Mouse (Mus musculus) lung, embryonic 15.5 days (tissue): Measurements from ENCODE around the gene Slc7a11. TPM values are rescaled to one million over a fixed set of nuclear protein-coding genes. Genes with fewer than 3 reads are reported as not detected.

Experiments used
- ATAC-seq: fragments of 200-750 bp; cut with Nextera tagmentation; 2 replicates; pipeline ENCODE4 v1.8.0; 2017; ENCODE audit warnings: moderate number of reproducible peaks, borderline replicate concordance; ENCODE audit not compliant: low FRiP score, low TSS enrichment; ENCODE audit errors: extremely low read depth
- H3K27ac ChIP-seq: fragments of 300-500 bp; sonication (generic); 2 replicates; pipeline ENCODE4 v1.5.1; 2015; ENCODE audit warnings: moderate library complexity, mild to moderate bottlenecking, inconsistent platforms
- H3K27me3 ChIP-seq: fragments of 300-500 bp; sonication (generic); 2 replicates; pipeline ENCODE4 v1.6.1; 2015; ENCODE audit warnings: inconsistent platforms
- H3K36me3 ChIP-seq: fragments of 300-500 bp; sonication (generic); 2 replicates; pipeline ENCODE4 v1.6.1; 2015; ENCODE audit warnings: inconsistent platforms
- H3K4me1 ChIP-seq: fragments of 300-500 bp; sonication (generic); 2 replicates; pipeline ENCODE4 v1.6.1; 2015; ENCODE audit warnings: inconsistent platforms
- H3K4me2 ChIP-seq: fragments of 300-500 bp; sonication (generic); 2 replicates; pipeline ENCODE4 v1.6.1; 2015; ENCODE audit warnings: inconsistent platforms, mild to moderate bottlenecking, moderate library complexity
- H3K4me3 ChIP-seq: fragments of 300-500 bp; sonication (generic); 2 replicates; pipeline ENCODE4 v1.5.1; 2015; ENCODE audit warnings: mild to moderate bottlenecking, inconsistent platforms
- H3K9ac ChIP-seq: fragments of 300-500 bp; sonication (generic); 2 replicates; pipeline ENCODE4 v1.6.1; 2015; ENCODE audit warnings: inconsistent platforms
- H3K9me3 ChIP-seq: fragments of 300-500 bp; sonication (generic); 2 replicates; pipeline ENCODE4 v1.6.1; 2016; ENCODE audit warnings: inconsistent platforms
- WGBS: fragments of 180-500 bp; shearing (Covaris S2); methylation state at CpG from one replicate; pipeline ENCODE4 v1.1.7; 2015; 5-methylcytosine and 5-hydroxymethylcytosine counted together
- polyA plus RNA-seq: library from polyadenylated mRNA; unstranded; fragments of >200 nt; fragmentation: Nextera tagmentation; extraction: Ambion mirVana; gene quantifications from 2 replicates; pipeline ENCODE4 v1.2.1, GENCODE M21; 2015

The Slc7a11 gene
- polyA plus RNA-seq, 1 experiment from 2014 or later = 0.15 TPM

GRCm38 (mm10) chr3:50363659-50364058 is 79.8 kb downstream of the Slc7a11 start:
- Histone ChIP-seq H3K9me3 (no peaks in the 10 kb centered on the region), H3K27ac (no peak overlapping the region), H3K9ac (no peak overlapping the region), H3K4me1 (no peaks in the 10 kb centered on the region), H3K36me3 (no peaks in the 10 kb centered on the region), H3K27me3 (no peaks in the 10 kb centered on the region), H3K4me2 (no peak overlapping the region), H3K4me3 (no peak overlapping the region)
- 73% methylated on average over 3 of the region's 3 CpGs for WGBS
- no peak for ATAC-seq

- Histone ChIP-seq H3K27ac (no peak overlapping the region), H3K9me3 (no peaks in the 10 kb centered on the region), H3K27me3 (no peaks in the 10 kb centered on the region), H3K4me1 (0 out of 2 replicates have a peak, but pooled peaks cover 3% of the 10 kb centered on the region), H3K9ac (no peak overlapping the region), H3K4me2 (no peak overlapping the region), H3K4me3 (no peak overlapping the region), H3K36me3 (no peaks in the 10 kb centered on the region)
- ATAC-seq = no peak
- WGBS = 10% methylated on average over 1 of the region's 1 CpGs
Observed at GRCm38 (mm10) chr3:50347081-50347480, 96.3 kb downstream of the Slc7a11 start.

- Histone ChIP-seq H3K36me3 (no peaks in the 10 kb centered on the region), H3K4me1 (0 out of 2 replicates have a peak, but pooled peaks cover 3% of the 10 kb centered on the region), H3K9ac (no peak overlapping the region), H3K9me3 (no peaks in the 10 kb centered on the region), H3K4me3 (no peak overlapping the region), H3K27ac (no peak overlapping the region), H3K27me3 (no peaks in the 10 kb centered on the region), H3K4me2 (no peak overlapping the region)
- WGBS = 73% methylated on average over 1 of the region's 1 CpGs
- ATAC-seq = no peak
Observed at GRCm38 (mm10) chr3:50344411-50344810, 99.0 kb downstream of the Slc7a11 start.

GRCm38 (mm10) chr3:50324524-50324923 is 118.9 kb downstream of the Slc7a11 start:
- no peaks in the 10 kb centered on the region for H3K9me3 ChIP-seq
- no peak overlapping the region for H3K4me3 ChIP-seq
- H3K9ac ChIP-seq = no peak overlapping the region
- H3K27me3 ChIP-seq = no peaks in the 10 kb centered on the region
- no peak for ATAC-seq
- H3K4me1 ChIP-seq = no peaks in the 10 kb centered on the region
- no peak overlapping the region for H3K27ac ChIP-seq
- no peaks in the 10 kb centered on the region for H3K36me3 ChIP-seq
- no peak overlapping the region for H3K4me2 ChIP-seq
- 43% methylated on average over 8 of the region's 8 CpGs for WGBS

- no peaks in the 10 kb centered on the region for H3K9me3 ChIP-seq
- H3K4me2 ChIP-seq = no peak overlapping the region
- H3K4me1 ChIP-seq = no peaks in the 10 kb centered on the region
- WGBS = 88% methylated on average over 7 of the region's 7 CpGs
- H3K4me3 ChIP-seq = no peak overlapping the region
- no peak for ATAC-seq
- no peak overlapping the region for H3K27ac ChIP-seq
- no peaks in the 10 kb centered on the region for H3K36me3 ChIP-seq
- no peak overlapping the region for H3K9ac ChIP-seq
- no peaks in the 10 kb centered on the region for H3K27me3 ChIP-seq
Observed at GRCm38 (mm10) chr3:50323881-50324280, 119.5 kb downstream of the Slc7a11 start.

GRCm38 (mm10) chr3:50320862-50321261 is 122.6 kb downstream of the Slc7a11 start:
- Histone ChIP-seq H3K27me3 (no peaks in the 10 kb centered on the region), H3K4me1 (no peaks in the 10 kb centered on the region), H3K27ac (no peak overlapping the region), H3K36me3 (no peaks in the 10 kb centered on the region), H3K4me3 (no peak overlapping the region), H3K9ac (no peak overlapping the region), H3K4me2 (no peak overlapping the region), H3K9me3 (no peaks in the 10 kb centered on the region)
- ATAC-seq = no peak
- 83% methylated on average over 2 of the region's 2 CpGs for WGBS

GRCm38 (mm10) chr3:50318074-50318473 is 125.3 kb downstream of the Slc7a11 start:
- Histone ChIP-seq H3K4me2 (no peak overlapping the region), H3K36me3 (no peaks in the 10 kb centered on the region), H3K27me3 (no peaks in the 10 kb centered on the region), H3K9ac (no peak overlapping the region), H3K27ac (no peak overlapping the region), H3K4me3 (no peak overlapping the region), H3K9me3 (no peaks in the 10 kb centered on the region), H3K4me1 (no peaks in the 10 kb centered on the region)
- WGBS = 64% methylated on average over 3 of the region's 3 CpGs
- no peak for ATAC-seq

GRCm38 (mm10) chr3:50313816-50314215 is 129.6 kb downstream of the Slc7a11 start:
- Histone ChIP-seq H3K9me3 (no peaks in the 10 kb centered on the region), H3K9ac (no peak overlapping the region), H3K27me3 (no peaks in the 10 kb centered on the region), H3K4me1 (no peaks in the 10 kb centered on the region), H3K4me2 (no peak overlapping the region), H3K27ac (no peak overlapping the region), H3K36me3 (no peaks in the 10 kb centered on the region), H3K4me3 (no peak overlapping the region)
- no peak for ATAC-seq
- 70% methylated on average over 3 of the region's 3 CpGs for WGBS

- Histone ChIP-seq H3K27ac (no peak overlapping the region), H3K4me2 (no peak overlapping the region), H3K9me3 (no peaks in the 10 kb centered on the region), H3K4me3 (no peak overlapping the region), H3K36me3 (no peaks in the 10 kb centered on the region), H3K27me3 (no peaks in the 10 kb centered on the region), H3K4me1 (no peaks in the 10 kb centered on the region), H3K9ac (no peak overlapping the region)
- 66% methylated on average over 14 of the region's 14 CpGs for WGBS
- ATAC-seq = no peak
Observed at GRCm38 (mm10) chr3:50307339-50308327, 135.8 kb downstream of the Slc7a11 start.

GRCm38 (mm10) chr3:50306334-50306733 is 137.1 kb downstream of the Slc7a11 start:
- H3K4me2 ChIP-seq = no peak overlapping the region
- H3K27me3 ChIP-seq = no peaks in the 10 kb centered on the region
- H3K4me3 ChIP-seq = no peak overlapping the region
- no peaks in the 10 kb centered on the region for H3K9me3 ChIP-seq
- no peaks in the 10 kb centered on the region for H3K4me1 ChIP-seq
- no peak for ATAC-seq
- WGBS = 84% methylated on average over 8 of the region's 8 CpGs
- no peak overlapping the region for H3K27ac ChIP-seq
- H3K9ac ChIP-seq = no peak overlapping the region
- no peaks in the 10 kb centered on the region for H3K36me3 ChIP-seq

GRCm38 (mm10) chr3:50304137-50304536 is 139.3 kb downstream of the Slc7a11 start:
- Histone ChIP-seq H3K27ac (no peak overlapping the region), H3K36me3 (no peaks in the 10 kb centered on the region), H3K27me3 (no peaks in the 10 kb centered on the region), H3K9ac (no peak overlapping the region), H3K4me1 (no peaks in the 10 kb centered on the region), H3K4me3 (no peak overlapping the region), H3K9me3 (no peaks in the 10 kb centered on the region), H3K4me2 (no peak overlapping the region)
- WGBS = 53% methylated on average over 4 of the region's 4 CpGs
- no peak for ATAC-seq

- no peaks in the 10 kb centered on the region for H3K4me1 ChIP-seq
- WGBS = 21% methylated on average over 6 of the region's 6 CpGs
- no peaks in the 10 kb centered on the region for H3K9me3 ChIP-seq
- H3K27ac ChIP-seq = no peak overlapping the region
- ATAC-seq = no peak
- no peak overlapping the region for H3K4me2 ChIP-seq
- H3K4me3 ChIP-seq = no peak overlapping the region
- H3K36me3 ChIP-seq = no peaks in the 10 kb centered on the region
- no peak overlapping the region for H3K9ac ChIP-seq
- H3K27me3 ChIP-seq = no peaks in the 10 kb centered on the region
Observed at GRCm38 (mm10) chr3:50302648-50303047, 140.8 kb downstream of the Slc7a11 start.
